Mouse (Mus musculus): ENCODE measurements at regions not wholly inside any gene's neighbourhood (a gene's known extent, or its start where the extent isn't known, plus 50 kb on each side); places are given as distances from the start of the nearest gene placed in this dataset.

- Histone ChIP-seq H3K9ac (ENCODE audit: low read length) (no peak overlapping the region), H3K27ac (replicated peaks) (no peak overlapping the region), H3K4me1 (replicated peaks; ENCODE audit: control insufficient read depth, insufficient read depth) (no peaks in the 10 kb centered on the region), H3K9me3 (ENCODE audit: control insufficient read depth, low read length) (no peaks in the 10 kb centered on the region), H3K4me3 (ENCODE audit: low read depth, low read length) (no peak overlapping the region), H3K36me3 (ENCODE audit: control insufficient read depth, insufficient read depth, low read length) (no peaks in the 10 kb centered on the region), H3K4me2 (replicated peaks; ENCODE audit: low read depth) (no peak overlapping the region), H3K27me3 (ENCODE audit: control insufficient read depth, insufficient read depth, low read length) (no peaks in the 10 kb centered on the region)
- WGBS: 76% methylated on average over 6 of the region's 6 CpGs
- no peak for DNase-seq (ENCODE audit: low spot score)
- ATAC-seq (ENCODE audit: low FRiP score, low TSS enrichment): no peak
- no peak for TF ChIP-seq EP300 (optimal IDR thresholded peaks at IDR 0.05)
- TF ChIP-seq CTCF (IDR thresholded peaks at IDR 0.05; ENCODE audit: low read depth): no peak
Measured at GRCm38 (mm10) chr10:118782646-118783045, 87.4 kb downstream of the Dyrk2 start.

- Histone ChIP-seq H3K9ac (ENCODE audit: low read length) (no peak overlapping the region), H3K27me3 (ENCODE audit: control insufficient read depth, insufficient read depth, low read length) (no peaks in the 10 kb centered on the region), H3K4me3 (ENCODE audit: low read depth, low read length) (no peak overlapping the region), H3K27ac (replicated peaks) (no peak overlapping the region), H3K36me3 (ENCODE audit: control insufficient read depth, insufficient read depth, low read length) (no peaks in the 10 kb centered on the region), H3K9me3 (ENCODE audit: control insufficient read depth, low read length) (no peaks in the 10 kb centered on the region), H3K4me2 (replicated peaks; ENCODE audit: low read depth) (no peak overlapping the region), H3K4me1 (replicated peaks; ENCODE audit: control insufficient read depth, insufficient read depth) (no peaks in the 10 kb centered on the region)
- TF ChIP-seq EP300 (optimal IDR thresholded peaks at IDR 0.05): no peak
- no peak for TF ChIP-seq CTCF (IDR thresholded peaks at IDR 0.05; ENCODE audit: low read depth)
- ATAC-seq (ENCODE audit: low FRiP score, low TSS enrichment) (peak; percentile 77; the same call in 1 of the 2 replicates), DNase-seq (ENCODE audit: low spot score) (no peak)
- 79% methylated on average over 8 of the region's 8 CpGs for WGBS
Measured at GRCm38 (mm10) chr10:118787280-118787690, 82.7 kb downstream of the Dyrk2 start.

GRCm38 (mm10) chr10:118792352-118793100 lies 77.5 kb downstream of the Dyrk2 start:
- no peak overlapping the region for H3K9ac ChIP-seq (ENCODE audit: low read length)
- peak; percentile 24; the same call in 1 of the 2 replicates for TF ChIP-seq CTCF (IDR thresholded peaks at IDR 0.05; ENCODE audit: low read depth)
- no peak for TF ChIP-seq EP300 (optimal IDR thresholded peaks at IDR 0.05)
- peak; percentile 68 for ATAC-seq (ENCODE audit: low FRiP score, low TSS enrichment)
- H3K27ac ChIP-seq (replicated peaks): no peak overlapping the region
- H3K4me2 ChIP-seq (replicated peaks; ENCODE audit: low read depth): no peak overlapping the region
- no peaks in the 10 kb centered on the region for H3K4me1 ChIP-seq (replicated peaks; ENCODE audit: control insufficient read depth, insufficient read depth)
- H3K4me3 ChIP-seq (ENCODE audit: low read depth, low read length): no peak overlapping the region
- H3K27me3 ChIP-seq (ENCODE audit: control insufficient read depth, insufficient read depth, low read length): no peaks in the 10 kb centered on the region
- H3K9me3 ChIP-seq (ENCODE audit: control insufficient read depth, low read length): no peaks in the 10 kb centered on the region
- no peaks in the 10 kb centered on the region for H3K36me3 ChIP-seq (ENCODE audit: control insufficient read depth, insufficient read depth, low read length)
- no peak for DNase-seq (ENCODE audit: low spot score)
- 66% methylated on average over 15 of the region's 15 CpGs for WGBS

- Histone ChIP-seq H3K27ac (replicated peaks) (no peak overlapping the region), H3K4me2 (replicated peaks; ENCODE audit: low read depth) (no peak overlapping the region), H3K4me1 (replicated peaks; ENCODE audit: control insufficient read depth, insufficient read depth) (no peaks in the 10 kb centered on the region), H3K4me3 (ENCODE audit: low read depth, low read length) (no peak overlapping the region), H3K27me3 (ENCODE audit: control insufficient read depth, insufficient read depth, low read length) (no peaks in the 10 kb centered on the region), H3K36me3 (ENCODE audit: control insufficient read depth, insufficient read depth, low read length) (no peaks in the 10 kb centered on the region), H3K9ac (ENCODE audit: low read length) (no peak overlapping the region), H3K9me3 (ENCODE audit: control insufficient read depth, low read length) (no peaks in the 10 kb centered on the region)
- DNase-seq (ENCODE audit: low spot score): no peak
- ATAC-seq (ENCODE audit: low FRiP score, low TSS enrichment): no peak
- WGBS: 92% methylated on average over 2 of the region's 2 CpGs
- TF ChIP-seq EP300 (optimal IDR thresholded peaks at IDR 0.05) (no peak), CTCF (IDR thresholded peaks at IDR 0.05; ENCODE audit: low read depth) (no peak)
Measured at GRCm38 (mm10) chr10:118793794-118794193, 76.2 kb downstream of the Dyrk2 start.

- H3K36me3 ChIP-seq (ENCODE audit: control insufficient read depth, insufficient read depth, low read length): no peaks in the 10 kb centered on the region
- H3K27ac ChIP-seq (replicated peaks): no peak overlapping the region
- H3K9me3 ChIP-seq (ENCODE audit: control insufficient read depth, low read length): no peaks in the 10 kb centered on the region
- H3K9ac ChIP-seq (ENCODE audit: low read length): no peak overlapping the region
- TF ChIP-seq CTCF (IDR thresholded peaks at IDR 0.05; ENCODE audit: low read depth): no peak
- TF ChIP-seq EP300 (optimal IDR thresholded peaks at IDR 0.05): no peak
- H3K4me2 ChIP-seq (replicated peaks; ENCODE audit: low read depth): no peak overlapping the region
- H3K4me1 ChIP-seq (replicated peaks; ENCODE audit: control insufficient read depth, insufficient read depth): no peaks in the 10 kb centered on the region
- DNase-seq (ENCODE audit: low spot score) (no peak), ATAC-seq (ENCODE audit: low FRiP score, low TSS enrichment) (no peak)
- WGBS: 47% methylated on average over 9 of the region's 9 CpGs
- H3K27me3 ChIP-seq (ENCODE audit: control insufficient read depth, insufficient read depth, low read length): no peaks in the 10 kb centered on the region
- H3K4me3 ChIP-seq (ENCODE audit: low read depth, low read length): no peak overlapping the region
Measured at GRCm38 (mm10) chr10:118794395-118795060, 75.5 kb downstream of the Dyrk2 start.

- DNase-seq (ENCODE audit: low spot score): no peak
- H3K4me1 ChIP-seq (replicated peaks; ENCODE audit: control insufficient read depth, insufficient read depth): no peaks in the 10 kb centered on the region
Measured at GRCm38 (mm10) chr10:118795061-118795407, 75.0 kb downstream of the Dyrk2 start.

More at GRCm38 (mm10) chr10:118795061-118795407, 75.0 kb downstream of the Dyrk2 start:
- 70% methylated on average over 3 of the region's 3 CpGs for WGBS
- Histone ChIP-seq H3K27ac (replicated peaks) (no peak overlapping the region), H3K36me3 (ENCODE audit: control insufficient read depth, insufficient read depth, low read length) (no peaks in the 10 kb centered on the region), H3K4me2 (replicated peaks; ENCODE audit: low read depth) (no peak overlapping the region), H3K9me3 (ENCODE audit: control insufficient read depth, low read length) (no peaks in the 10 kb centered on the region), H3K27me3 (ENCODE audit: control insufficient read depth, insufficient read depth, low read length) (no peaks in the 10 kb centered on the region), H3K9ac (ENCODE audit: low read length) (no peak overlapping the region), H3K4me3 (ENCODE audit: low read depth, low read length) (no peak overlapping the region)
- TF ChIP-seq CTCF (IDR thresholded peaks at IDR 0.05; ENCODE audit: low read depth) (no peak), EP300 (optimal IDR thresholded peaks at IDR 0.05) (no peak)
- ATAC-seq (ENCODE audit: low FRiP score, low TSS enrichment): peak; percentile 72

Data from stomach, postnatal 0 days (tissue).